Mouse (Mus musculus): Measurements from ENCODE around the gene Mmgt1. TPM values are rescaled to one million over a fixed set of nuclear protein-coding genes. Genes with fewer than 3 reads are reported as not detected.

Mmgt1 gene
- 8.5 TPM for polyA plus RNA-seq (2017; shearing (Covaris generic))

GRCm38 (mm10) chrX:56597887-56598640 lies at the start of gene Mmgt1:
Gene Mmgt1, minus strand, starts transcription at chrX:56598069.

GRCm38 (mm10) chrX:56609623-56610317 lies 11.9 kb upstream of the Mmgt1 start, which contains the start of gene Slc9a6:
Gene Slc9a6, plus strand, starts transcription at chrX:56609757.

GRCm38 (mm10) chrX:56549506-56549905 lies 48.4 kb downstream of the Mmgt1 start, which contains the start of gene Gm648:
Gene Gm648, minus strand, starts transcription at chrX:56549606.

Other genes with a start within 250 kb of the Mmgt1 start
- gene Smim10l2a, start 223.5 kb downstream of the Mmgt1 start, polyA plus RNA-seq (2017; shearing (Covaris generic)) = 8.3 TPM
- gene Gm2174, start 150.1 kb downstream of the Mmgt1 start, polyA plus RNA-seq (2017; shearing (Covaris generic)) = not detected
- gene Ints6l, start 143.2 kb downstream of the Mmgt1 start, polyA plus RNA-seq (2017; shearing (Covaris generic)) = 36.2 TPM
- not detected for gene Gm10477, start 73.3 kb downstream of the Mmgt1 start, polyA plus RNA-seq (2017; shearing (Covaris generic))
- not detected for gene Gm648, start 48.5 kb downstream of the Mmgt1 start, polyA plus RNA-seq (2017; shearing (Covaris generic))
- 16.6 TPM for gene Slc9a6, start 11.7 kb upstream of the Mmgt1 start, polyA plus RNA-seq (2017; shearing (Covaris generic))
- 0.10 TPM for gene Fhl1, start 133.7 kb upstream of the Mmgt1 start, polyA plus RNA-seq (2017; shearing (Covaris generic))
- gene Map7d3, start 224.3 kb upstream of the Mmgt1 start, polyA plus RNA-seq (2017; shearing (Covaris generic)) = 0.53 TPM